Mouse (Mus musculus) urinary bladder, postnatal 36 days (tissue): Measurements from ENCODE around the gene Pif1.
A peak's percentile ranks its signal among the peaks of the same experiment; 100 is the strongest.

Source experiments
- DNase-seq, 2 experiments: peaks; one replicate each; pipeline ENCODE4 v3.0.0; 2022; ENCODE audit warnings: low spot score in 2 of 2, mixed read lengths in 1 of 2

Gene Pif1

DNA sequence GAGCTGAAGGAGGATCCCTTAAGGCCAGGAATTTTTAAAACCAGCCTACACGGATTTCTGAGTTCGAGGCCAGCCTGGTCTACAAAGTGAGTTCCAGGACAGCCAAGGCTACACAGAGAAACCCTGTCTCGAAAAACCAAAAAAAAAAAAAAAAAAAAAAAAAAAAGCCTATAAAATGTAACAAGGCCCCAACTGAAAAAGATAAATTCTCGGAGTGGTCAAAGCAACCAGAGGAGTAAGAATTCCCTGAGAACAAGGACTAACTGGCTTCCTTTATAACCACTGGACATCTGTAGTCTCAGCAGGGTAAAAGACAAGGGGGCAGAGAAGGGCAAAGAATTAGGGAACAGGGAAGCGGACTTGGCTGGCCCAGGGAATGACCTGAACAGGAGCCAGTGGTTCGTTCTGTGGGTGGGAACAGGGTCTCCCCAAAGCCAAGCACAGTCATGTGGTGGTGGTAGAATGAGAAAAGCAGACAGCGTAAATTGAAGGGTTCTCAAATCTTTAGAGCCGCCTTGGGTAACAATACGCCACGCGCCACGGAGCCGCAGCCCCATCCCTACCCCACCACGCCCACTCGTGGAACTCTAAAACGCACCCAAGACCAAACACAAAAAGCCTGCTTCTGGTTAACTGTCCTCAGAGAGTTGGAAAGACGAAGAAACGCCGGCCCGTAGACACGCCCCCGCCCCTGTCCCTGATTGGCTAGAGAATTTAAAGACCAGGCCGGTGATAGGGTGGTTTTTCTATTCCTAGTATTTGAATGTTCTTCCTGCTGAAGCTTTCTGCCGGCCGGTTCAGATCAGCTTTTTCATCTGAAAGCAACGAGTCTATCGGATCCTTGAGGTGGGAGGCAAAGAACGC is at the start of gene Pif1:
Gene Pif1 (plus strand): TSS at position 755 of the 864 bp plus-strand sequence.
- DNase-seq: peak; percentile 71 to 83

DNA sequence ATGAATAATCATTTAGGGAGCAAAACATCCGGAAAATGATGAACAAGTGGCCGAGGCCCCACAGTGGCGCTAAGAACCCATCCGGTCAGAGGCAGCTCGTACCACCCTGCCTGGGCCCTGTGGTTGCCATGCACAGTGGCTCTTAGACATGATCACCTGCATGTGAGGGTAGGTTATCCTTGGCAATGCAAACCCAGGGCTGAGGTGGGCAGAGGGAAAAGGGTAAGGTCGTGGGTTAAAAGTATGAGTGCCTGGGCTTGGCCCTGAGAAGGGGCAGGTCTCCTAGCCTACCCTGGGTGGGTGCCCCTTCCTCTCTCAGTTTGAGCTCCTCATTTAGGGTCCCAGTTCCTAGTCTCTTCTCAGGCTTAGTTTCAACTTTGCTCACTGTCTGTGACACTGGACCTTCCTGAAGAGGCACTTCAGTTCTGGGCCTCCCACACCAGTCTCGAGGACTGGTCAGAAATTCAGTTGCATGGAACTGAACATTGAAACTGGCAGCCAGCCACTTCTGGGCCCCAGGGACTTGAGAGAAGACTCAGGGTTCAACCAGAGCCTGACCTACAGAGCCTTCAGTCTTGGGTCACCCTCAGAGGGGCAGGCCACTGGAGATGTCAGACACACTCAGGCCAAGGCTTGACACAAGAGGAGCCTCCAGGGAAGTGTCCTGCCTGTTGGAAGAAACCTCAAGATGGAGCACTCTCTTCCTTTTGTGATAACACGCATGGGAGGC is 48.9 kb upstream of the Pif1 start:
- no peak for DNase-seq

DNA sequence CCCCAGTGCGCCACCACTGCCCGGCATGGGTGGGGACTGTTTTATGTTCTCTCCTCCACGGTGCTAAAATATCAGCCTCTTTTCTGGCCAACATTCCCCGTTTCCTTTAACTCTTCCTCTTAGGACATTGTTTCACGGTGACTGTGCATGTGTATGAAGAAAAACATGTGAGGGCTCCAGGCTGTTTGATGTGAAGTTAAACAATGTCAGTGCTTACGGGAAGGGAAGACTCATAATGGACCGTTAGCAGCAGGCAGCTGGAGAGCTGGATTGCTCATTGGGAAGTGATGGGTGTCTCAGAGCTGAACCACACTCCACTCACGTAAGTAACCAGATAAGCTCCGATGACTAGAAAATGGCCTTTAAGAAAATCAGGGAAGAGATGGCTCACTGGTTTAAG is 47.3 kb upstream of the Pif1 start:
- DNase-seq: no peak

DNA sequence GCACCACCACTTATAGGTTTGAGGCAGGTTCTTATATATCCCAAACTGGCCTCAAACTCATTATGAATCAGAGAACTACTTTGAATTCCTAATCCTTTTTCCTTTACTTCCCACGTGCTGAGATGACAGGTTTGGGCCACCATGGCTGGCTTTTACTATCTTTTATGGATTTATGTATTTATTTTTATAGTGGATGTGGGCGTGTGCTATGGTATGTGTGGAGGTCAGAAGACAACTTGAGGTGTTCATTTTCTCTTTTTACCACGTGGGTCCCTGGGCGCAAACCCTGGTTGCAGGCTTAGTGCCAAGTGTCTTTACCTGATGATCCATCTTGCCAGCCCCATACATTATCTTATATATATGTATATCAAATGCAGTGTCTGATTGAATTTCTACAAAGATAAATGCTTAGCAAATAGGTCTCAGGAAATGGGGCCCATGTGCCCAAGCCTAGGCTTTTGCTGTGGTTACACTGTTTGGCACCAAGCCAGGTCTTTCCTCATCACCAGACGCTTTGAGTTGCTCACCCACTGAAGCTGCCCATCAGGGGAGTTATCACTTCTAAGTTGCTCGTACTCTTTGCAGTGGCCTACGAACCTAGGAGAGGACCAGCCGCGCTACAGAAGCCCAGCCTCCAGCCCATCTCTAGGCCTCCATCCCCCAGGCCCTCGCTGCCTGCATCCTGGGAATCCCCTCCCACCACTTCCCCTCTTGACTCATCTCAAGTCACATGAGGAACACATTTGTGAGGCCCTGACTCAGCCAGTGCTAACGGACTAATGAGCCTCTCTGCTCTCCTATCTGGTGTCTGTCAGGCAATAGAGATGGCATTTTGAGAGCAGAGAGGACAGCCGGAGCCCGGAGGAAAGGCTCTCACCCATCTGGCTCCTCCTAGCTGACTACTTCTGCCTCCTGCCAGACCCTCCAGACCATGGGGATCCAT is 45.6 kb upstream of the Pif1 start:
- DNase-seq: peak; percentile 34 to 69

DNA sequence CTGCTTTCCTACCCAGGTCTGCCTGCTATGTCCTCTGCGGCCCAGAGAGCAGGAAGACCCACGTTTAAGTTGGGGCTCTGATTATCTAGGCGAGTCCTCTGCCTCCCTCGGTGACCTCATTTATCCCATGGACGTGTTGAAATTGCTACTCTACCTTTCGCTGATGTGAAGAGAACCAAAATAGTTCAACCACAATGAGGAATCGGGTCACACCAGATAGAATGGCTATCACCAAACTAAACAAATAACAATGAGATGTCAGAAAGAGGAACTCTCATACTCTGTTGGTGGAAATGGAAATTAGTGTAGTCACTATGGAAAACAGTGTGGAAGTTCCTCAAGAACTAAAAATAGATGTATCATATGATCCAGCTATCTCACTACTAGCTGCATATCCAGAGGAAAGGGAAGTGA is 44.8 kb upstream of the Pif1 start:
- DNase-seq: no peak

DNA sequence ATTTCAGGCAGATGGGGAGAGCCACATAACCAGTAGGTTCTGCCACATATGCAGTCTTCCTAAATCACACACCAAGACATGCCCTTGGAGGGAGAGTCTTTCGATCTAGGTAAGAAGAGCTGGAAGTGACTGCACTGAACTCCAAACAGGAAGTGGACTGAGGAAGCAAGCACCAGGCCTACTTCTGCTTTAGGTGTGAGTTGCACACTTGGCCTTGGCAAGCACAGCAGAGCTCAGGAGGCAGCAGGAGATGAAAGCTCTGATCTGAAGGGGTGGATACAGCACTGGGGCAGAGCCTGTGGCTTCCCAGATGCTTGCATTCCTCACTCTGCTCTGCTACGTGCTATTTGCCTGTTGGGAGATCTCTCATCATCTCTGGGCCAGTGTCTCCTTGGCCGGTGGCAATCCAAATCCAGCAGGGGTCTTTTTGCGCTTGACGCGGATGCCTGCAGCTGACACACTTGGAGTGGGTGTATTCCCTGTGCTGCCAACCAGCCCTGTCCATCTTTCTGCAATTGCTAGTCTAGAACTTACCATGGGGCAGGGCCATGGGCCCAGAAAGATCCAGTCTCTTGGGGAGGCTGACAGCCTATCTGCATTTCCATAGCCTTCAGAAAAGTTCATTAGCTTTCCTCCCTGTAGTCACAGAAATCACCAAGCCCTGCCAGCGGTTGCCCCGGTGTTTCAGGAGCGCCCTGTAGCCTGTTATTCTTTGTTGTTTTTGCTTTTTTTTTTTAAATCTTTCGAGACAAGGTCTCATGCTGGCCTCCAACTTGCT is 41.1 kb upstream of the Pif1 start:
- no peak for DNase-seq

DNA sequence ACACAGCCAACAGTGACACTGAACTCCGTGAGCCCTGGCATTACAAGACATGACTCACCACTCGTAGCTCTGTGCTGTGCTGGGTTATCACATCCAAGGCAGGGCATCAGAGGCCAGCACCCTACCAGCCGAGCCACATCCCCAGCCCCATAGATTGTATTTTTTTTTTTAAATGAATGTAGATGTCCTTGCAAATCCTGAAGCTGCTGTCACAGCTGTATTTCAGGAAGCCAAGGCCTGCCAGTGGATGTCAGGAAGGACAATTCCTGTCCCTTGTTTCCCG is 40.6 kb upstream of the Pif1 start:
- DNase-seq: no peak

DNA sequence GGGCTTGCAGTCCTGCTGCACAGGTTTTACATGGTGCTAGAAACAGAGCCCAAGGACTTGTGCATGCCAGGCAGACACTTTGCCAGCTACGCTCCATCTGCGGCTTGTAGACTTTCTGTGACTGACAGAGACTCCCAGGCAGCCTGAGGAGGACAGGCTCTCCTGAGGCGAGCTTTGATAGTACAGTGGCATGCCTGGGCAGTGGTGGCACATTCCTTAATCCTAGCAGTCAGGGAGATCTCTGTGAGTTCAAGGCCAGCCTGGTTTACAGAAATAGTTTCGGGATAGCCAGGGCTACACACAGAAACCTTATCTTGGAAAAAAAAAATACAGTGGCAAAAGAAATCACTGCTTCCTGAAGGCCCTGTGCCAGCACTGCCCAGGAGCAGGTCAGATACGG is 39.8 kb upstream of the Pif1 start:
- no peak for DNase-seq

DNA sequence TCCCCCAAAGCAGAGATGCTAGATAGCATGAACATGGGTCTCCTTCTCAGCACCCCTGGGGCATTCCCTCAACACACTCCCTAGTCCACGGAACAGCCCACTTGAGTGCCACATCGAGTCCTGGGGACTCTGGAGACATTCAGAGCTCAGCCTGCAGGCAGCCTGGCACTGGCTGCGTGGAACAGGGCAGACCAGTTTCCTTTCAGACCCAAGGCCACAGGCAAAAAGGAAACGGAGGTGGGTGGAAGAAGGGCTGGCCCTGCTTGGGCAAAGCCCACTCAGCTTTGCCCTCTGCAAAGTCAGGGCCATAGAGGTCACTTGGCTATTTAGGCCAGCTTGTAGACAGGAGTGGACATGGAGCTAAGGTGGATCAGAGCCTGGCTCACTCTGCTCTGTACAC is 39.1 kb upstream of the Pif1 start:
- DNase-seq: no peak

DNA sequence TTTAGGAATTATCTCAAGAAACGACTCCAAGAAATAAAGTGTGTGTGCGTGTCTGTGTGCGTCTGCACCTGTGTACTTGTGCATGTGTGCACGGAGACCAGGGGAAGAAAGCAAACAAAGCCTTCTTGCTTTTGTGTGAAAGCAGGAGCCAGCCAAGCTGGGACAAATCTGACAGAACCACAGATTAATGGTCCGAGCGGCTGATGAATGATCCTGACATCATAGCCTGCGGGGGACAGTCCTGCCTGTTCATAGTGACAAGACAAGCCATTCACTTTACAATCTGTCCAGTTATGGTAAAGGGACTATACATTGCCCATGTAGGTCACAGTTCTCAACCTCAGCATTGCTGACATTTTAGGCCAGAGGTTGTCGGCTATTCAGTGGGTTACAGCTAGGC is 38.6 kb upstream of the Pif1 start:
- DNase-seq: no peak

DNA sequence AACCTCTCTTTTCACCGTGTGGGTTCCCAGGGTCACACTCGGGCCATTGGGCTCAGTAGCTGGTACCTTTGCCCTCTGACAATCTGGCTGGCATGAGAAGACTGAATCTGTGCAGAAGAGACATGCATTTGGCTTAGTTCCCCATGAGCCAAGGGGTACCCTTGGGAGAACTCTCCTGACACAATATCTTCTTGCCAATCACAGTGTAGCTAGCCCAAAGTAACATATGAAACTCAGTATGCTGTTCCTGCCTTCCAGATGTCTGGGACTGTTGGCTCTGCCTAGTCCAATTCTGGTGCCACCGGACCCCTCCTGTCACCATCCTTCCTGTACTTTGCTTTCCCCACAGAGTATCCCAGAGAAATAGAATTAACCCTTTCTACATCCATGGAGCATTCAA is 37.8 kb upstream of the Pif1 start:
- no peak for DNase-seq

DNA sequence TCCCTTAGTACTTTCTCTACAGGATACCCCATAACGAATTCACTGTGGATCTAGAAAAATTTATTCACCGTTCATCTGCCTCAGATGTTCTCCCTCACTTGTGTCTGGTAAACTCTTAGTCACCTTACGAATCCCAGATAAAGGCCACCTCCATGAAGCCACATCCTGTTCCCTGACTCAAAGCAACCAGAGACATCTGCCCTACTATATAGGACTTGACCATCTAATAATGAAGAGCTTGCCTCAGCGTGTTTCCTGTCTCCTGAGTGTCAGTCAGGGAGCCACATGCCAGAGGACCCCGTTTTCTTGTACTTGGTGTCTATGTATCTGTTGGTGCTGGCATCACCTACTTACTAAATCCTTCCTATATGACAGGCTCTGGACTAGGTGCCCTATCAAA is 37.3 kb upstream of the Pif1 start:
- DNase-seq: no peak

DNA sequence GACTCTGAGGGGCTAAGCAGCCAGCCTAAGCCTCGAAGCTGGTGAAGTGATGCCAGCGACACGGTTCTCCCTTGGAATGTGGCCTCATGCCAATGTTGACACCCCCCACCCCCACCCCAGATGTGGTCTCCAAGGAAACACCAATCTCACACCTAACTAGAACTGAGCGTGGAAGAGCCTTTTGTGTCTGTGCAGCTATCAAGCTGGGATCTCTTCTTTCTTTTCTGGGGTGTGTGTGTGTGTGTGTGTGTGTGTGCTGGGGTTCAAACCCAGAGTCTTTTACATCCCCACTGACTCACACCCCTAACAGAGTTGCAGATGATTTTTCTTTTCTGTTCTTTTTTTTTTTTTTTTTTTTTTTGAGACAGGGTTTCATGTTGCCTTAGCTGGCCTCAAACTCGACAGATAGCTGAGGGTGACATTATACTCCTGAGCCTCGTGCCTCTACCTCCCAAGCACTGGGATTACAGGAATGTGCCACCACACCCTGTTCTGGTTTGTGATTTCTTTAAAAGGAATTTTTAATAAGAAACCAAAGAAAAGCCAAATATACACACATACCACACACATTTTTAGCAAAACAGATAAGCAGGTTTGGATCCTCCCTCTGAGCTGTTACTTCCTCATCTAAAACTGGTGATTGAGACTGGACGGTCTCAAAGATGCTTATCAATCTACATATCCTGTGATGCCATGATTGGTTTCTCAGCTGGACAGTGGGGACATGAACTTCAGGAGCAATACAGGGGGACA is 36.7 kb upstream of the Pif1 start:
- DNase-seq: no peak

DNA sequence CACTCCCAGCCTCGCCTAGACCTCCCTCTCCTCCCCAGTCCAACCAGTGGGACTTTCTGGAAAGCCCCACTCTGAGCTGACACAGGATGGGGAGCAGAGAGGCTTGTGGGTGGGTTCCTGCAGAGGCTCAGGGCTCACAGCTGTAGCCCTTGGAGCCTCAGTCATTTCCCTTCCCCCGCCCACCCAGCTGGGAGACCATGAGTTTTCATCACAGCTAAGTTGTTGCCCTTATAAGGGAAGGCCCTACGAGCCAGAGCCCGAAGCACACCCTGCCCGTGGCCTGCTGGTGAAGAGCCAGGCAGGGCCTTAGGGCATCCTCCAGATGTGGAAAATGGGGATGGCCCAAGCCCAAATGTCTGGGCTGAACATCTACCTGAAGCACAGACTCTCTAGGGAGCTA is 35.9 kb upstream of the Pif1 start:
- DNase-seq: peak in 1 of 2 experiments; percentile 79

DNA sequence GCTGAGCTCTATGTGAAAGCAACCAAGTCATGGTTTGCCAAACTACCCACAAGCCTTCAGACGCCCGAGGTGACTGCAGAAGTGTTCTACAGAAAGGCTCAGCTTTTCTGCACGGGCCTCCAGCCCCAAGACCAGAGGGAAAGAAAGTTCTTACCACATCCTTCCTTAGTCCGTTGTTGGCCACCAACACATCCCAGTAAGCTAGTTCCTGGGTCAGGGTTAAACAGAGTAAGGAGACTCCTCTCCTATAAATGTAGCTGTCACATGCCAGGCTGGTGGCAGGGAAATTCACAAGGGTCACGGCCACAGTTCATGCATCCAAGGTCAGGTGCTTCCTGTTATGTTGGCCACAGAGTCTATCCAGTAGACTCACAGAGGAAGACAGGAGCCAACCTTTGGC is 34.8 kb upstream of the Pif1 start:
- no peak for DNase-seq

DNA sequence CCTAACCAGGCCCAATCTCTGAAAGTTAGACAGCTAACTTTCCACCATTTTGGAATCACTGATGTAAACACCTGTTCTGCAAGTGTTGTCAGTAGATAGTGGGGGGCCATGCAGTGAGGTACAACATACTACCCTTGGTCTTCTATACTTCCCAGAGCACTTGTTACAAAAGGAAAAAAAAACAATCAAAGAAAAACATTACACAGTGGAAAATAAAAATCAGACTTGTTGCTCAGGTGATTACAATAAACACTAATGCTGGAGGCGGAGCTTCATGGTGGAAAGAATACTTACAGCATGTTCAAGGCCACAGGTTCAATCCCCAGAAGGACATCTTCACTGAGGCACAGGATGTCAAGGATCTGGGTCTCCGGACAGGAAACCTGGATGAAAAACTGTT is 34.2 kb upstream of the Pif1 start:
- no peak for DNase-seq

DNA sequence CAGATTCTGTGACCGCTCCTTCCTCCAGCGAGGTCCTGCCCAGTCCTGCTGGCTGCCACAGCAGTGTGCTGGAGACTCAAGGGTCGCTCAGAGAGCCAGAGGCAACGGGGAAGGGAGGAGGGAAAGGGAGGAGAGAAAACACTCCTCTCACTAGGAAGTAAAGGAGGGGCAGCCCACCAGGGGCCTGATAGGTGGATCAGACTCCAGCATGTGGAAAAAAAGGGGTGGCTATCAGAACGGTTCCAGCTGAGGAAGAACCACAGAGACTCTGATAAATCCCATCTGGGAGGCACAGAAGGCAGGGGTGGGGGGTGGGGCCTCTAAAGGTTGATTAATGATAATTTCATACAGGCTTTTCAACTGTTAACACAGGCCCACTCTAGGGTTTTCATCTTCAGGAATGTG is 32.0 kb upstream of the Pif1 start:
- DNase-seq: peak in 1 of 2 experiments; percentile 27

DNA sequence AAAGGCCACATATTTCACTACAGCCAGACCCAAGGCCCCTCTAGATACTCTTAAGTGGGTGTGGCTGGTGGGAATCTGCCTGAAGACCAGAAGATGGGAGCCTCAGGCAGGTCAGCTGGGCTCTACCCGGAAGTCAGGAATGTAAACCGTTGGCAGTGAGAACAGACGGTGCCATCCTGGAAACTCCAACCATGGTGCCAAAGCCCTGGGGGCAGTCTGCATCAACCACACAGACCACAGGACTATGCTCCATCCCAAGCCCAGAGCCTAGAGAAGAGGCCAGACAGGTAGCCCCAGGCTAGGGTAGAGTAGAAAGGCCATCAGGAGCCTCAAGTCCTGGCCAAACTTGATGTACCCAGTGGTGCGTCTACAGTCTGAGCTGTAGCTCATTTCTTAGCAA is 31.3 kb upstream of the Pif1 start:
- no peak for DNase-seq

DNA sequence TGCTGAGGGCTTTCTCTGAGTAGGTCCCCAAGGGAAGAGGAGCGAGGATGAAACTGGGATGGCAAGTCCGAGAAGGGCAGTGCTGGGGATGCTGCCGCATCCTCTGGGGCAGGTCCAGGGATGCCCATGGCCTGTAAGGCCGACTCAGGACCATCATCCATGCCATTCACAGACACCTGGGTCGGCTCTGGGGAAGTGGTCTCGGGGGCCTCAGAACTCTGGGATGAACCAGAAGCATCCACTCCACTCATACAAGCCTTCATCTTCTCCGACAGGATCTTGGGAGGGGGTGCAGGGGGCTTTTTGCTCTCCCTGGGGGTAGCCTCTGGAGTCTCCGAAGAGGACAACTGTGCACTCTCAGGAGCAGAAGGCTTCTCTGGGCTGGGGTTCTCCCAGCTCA is 30.6 kb upstream of the Pif1 start:
- DNase-seq: no peak

DNA sequence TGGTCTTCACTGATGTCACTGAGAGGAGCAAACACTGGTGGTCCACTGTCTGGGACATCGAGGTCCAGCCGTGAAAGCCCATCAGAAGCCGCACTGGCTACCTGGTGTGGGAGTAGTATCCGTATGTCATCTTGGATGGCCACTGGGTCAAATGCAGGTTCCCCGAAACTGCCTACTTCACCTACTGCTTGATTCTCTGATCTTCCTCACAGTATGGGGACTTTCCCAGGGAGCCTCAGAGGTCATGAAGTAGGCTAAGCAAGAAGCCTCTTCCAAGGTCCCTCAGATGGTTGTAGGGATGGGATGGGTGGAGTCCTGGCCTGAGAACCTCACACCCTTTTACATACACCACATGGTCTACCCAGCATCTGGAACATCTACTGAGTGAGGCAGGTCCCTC is 30.0 kb upstream of the Pif1 start:
- DNase-seq: no peak

DNA sequence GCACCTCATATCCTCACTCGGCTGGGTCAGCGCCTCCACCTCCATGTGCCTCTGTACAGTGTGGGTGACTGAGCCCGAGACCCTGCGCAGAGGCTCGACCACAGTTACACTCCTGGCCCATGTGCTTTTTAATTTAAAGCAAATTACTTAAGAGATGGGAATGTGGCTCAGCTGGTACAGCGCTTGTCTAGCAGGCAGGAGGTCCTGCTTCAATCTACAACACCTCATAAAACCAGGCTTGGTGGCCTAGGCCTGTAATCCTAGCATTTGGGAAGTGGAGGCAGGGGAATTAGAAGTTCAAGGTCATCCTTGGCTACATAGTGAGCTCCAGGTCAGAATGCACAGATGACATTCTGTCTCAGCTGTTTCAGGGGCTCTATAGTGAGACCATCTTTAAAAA is 28.2 kb upstream of the Pif1 start:
- no peak for DNase-seq
